Mouse (Mus musculus) heart, adult 2 months (tissue): Measurements from ENCODE around the gene Csnk1d. TPM values are rescaled to one million over a fixed set of nuclear protein-coding genes. Genes with fewer than 3 reads are reported as not detected.

ENCODE experiments used
- DNase-seq, 2 experiments: peaks; one replicate each; pipeline ENCODE4 v3.0.0; 2021
- H3K27ac ChIP-seq: fragments of 200-600 bp; 2 replicates; pipeline ENCODE4 v1.8.1; 2022
- H3K27me3 ChIP-seq: fragments of 200-500 bp; 2 replicates; pipeline ENCODE4 v1.6.1; 2012; ENCODE audit warnings: mild to moderate bottlenecking, low read length, inconsistent platforms, mixed read lengths; ENCODE audit not compliant: control insufficient read depth, insufficient read depth
- H3K36me3 ChIP-seq: fragments of 200-500 bp; 2 replicates; pipeline ENCODE4 v1.6.1; 2012; ENCODE audit warnings: low read length, inconsistent platforms; ENCODE audit not compliant: control insufficient read depth, insufficient read depth
- H3K4me1 ChIP-seq: fragments of 200-500 bp; 2 replicates; pipeline ENCODE4 v1.6.1; 2011; ENCODE audit warnings: low read length; ENCODE audit not compliant: control insufficient read depth, insufficient read depth
- H3K4me3 ChIP-seq: fragments of 200-600 bp; 2 replicates; pipeline ENCODE4 v1.8.1; 2022
- H3K79me2 ChIP-seq: fragments of 200-500 bp; replicated peaks from 2 replicates; pipeline ENCODE4 v1.6.1; 2012; ENCODE audit warnings: mild to moderate bottlenecking, inconsistent platforms, low read length, moderate library complexity, mixed read lengths; ENCODE audit not compliant: control insufficient read depth, insufficient read depth
- H3K9ac ChIP-seq: fragments of 200-500 bp; 2 replicates; pipeline ENCODE4 v1.6.1; 2012; ENCODE audit warnings: low read depth, mild to moderate bottlenecking, control low read depth, inconsistent platforms, low read length, mixed read lengths
- CTCF ChIP-seq: fragments of 200-600 bp; IDR thresholded peaks from 2 replicates; pipeline ENCODE4 v1.8.1; 2022; ENCODE audit warnings: antibody characterized with exemption, mild to moderate bottlenecking, moderate library complexity
- EP300 ChIP-seq: fragments of 200-500 bp; IDR thresholded peaks from 2 replicates; pipeline ENCODE4 v1.6.1; 2011; ENCODE audit warnings: low read depth, low read length, control low read depth; ENCODE audit not compliant: insufficient read depth
- POLR2A ChIP-seq: fragments of 200-500 bp; IDR thresholded peaks from 2 replicates; pipeline ENCODE4 v1.6.1; 2011; ENCODE audit warnings: mild to moderate bottlenecking, low read depth, low read length, control low read depth; ENCODE audit not compliant: insufficient read depth
- WGBS: fragments of 180-500 bp; shearing (Covaris S2); methylation state at CpG from one replicate; pipeline ENCODE4 v1.1.7; 2018; 5-methylcytosine and 5-hydroxymethylcytosine counted together
- intact Hi-C: fragments of 180-260 bp; cut with DNase I; formaldehyde crosslinking; loops from one replicate; pipeline ENCODE4 v1.15.1; 2025
- polyA plus RNA-seq: library from polyadenylated mRNA; depleted of rRNA; stranded (reverse); fragments of >200 nt; gene quantifications from 2 replicates; pipeline ENCODE4 v1.2.3, GENCODE M21; 2012
- total RNA-seq, 2 experiments: library from RNA; stranded (reverse); gene quantifications; 2 replicates each; pipeline ENCODE4 v1.2.3; 2021

The Csnk1d gene
- total and polyA plus RNA-seq, 3 experiments = 33.9 to 55.9 (median 48.7) TPM

DNA sequence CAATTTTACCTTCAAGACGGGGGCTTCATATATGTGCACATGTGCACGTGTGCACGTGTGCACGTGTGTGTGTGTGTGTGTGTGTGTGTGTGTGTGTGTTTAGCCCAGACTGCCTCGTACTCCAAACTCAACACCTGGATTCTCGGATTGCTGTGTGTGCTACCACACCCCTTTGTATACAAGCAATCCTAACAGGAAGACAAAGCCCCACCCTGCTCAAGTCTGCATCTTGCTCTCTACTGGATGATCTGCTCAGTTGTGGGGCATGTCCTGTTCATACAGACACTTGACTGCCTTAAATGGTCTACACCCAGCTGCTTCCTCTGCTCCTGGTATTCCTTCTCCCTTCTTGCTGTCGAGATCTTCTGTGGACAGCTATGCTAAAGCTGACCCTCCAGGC, 45.9 kb downstream of the Csnk1d start:
- Histone ChIP-seq H3K27me3 (no peaks in the 10 kb centered on the region), H3K27ac (no peak overlapping the region), H3K4me1 (peaks cover 5% of the 10 kb centered on the region), H3K36me3 (no peaks in the 10 kb centered on the region), H3K4me3 (no peak overlapping the region), H3K9ac (no peak overlapping the region), H3K79me2 (no peaks in the 10 kb centered on the region)
- intact Hi-C loops = no loop called here
- TF ChIP-seq POLR2A = no peak
- TF ChIP-seq EP300 = no peak
- no peak for TF ChIP-seq CTCF
- WGBS = 82% methylated on average over 7 of the region's 7 CpGs
- no peak for DNase-seq

DNA sequence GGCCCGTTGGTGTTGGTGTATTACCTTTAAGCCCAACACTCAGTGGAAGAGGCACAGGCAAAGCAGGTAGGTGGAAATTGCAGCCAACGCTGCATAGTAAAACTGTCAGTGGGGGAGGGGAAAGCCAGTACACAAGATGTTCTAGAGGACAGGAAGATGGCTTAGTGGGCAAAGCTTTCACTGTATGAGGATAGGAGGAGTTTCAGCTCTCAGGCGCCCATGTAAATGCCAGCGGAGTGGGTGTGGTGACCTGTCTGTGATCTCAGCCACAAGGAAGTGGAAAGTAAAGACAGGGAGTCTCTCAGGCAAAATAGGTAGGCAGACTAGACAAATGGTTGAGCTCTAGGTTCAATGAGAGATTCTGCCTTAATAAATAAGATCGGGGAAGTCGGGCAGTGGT, 50.2 kb downstream of the Csnk1d start:
- Histone ChIP-seq H3K36me3 (no peaks in the 10 kb centered on the region), H3K4me1 (no peaks in the 10 kb centered on the region), H3K27ac (no peak overlapping the region), H3K4me3 (no peak overlapping the region), H3K27me3 (no peaks in the 10 kb centered on the region), H3K79me2 (no peaks in the 10 kb centered on the region), H3K9ac (no peak overlapping the region)
- 81% methylated on average over 6 of the region's 6 CpGs for WGBS
- intact Hi-C loops = no loop called here
- no peak for TF ChIP-seq EP300
- no peak for TF ChIP-seq POLR2A
- no peak for TF ChIP-seq CTCF
- DNase-seq = no peak

DNA sequence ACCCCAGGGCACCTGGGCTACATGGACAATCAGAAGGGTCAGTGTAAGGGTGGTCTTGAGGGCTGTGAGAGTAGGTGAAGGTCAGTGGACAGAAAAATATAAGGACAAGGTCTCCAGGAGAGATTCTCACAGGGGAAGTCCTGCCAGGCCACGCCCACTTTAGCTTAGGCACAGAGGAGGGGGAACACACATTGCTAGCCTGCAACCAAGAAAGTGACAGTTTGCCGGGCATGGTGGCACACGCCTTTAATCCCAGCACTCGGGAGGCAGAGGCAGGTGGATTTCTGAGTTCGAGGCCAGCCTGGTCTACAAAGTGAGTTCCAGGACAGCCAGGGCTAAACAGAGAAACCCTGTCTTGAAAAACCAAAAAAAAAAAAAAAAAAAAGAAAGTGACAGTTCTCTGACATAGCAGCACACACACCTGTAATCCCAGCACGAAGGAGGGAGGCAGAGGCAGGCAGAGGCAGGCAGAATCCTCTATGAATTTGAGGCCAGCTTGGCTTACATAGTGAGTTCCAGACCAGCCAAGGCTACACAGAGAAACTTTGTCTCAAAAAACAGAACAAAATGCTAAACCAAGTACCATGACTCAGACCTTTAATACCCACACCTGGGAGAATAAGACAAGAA, 51.3 kb downstream of the Csnk1d start:
- Histone ChIP-seq H3K4me1 (no peaks in the 10 kb centered on the region), H3K9ac (no peak overlapping the region), H3K4me3 (no peak overlapping the region), H3K36me3 (no peaks in the 10 kb centered on the region), H3K27me3 (no peaks in the 10 kb centered on the region), H3K79me2 (no peaks in the 10 kb centered on the region), H3K27ac (no peak overlapping the region)
- no peak for DNase-seq
- 50% methylated on average over 6 of the region's 6 CpGs for WGBS
- intact Hi-C loops = no loop called here
- no peak for TF ChIP-seq CTCF
- no peak for TF ChIP-seq POLR2A
- TF ChIP-seq EP300 = no peak

DNA sequence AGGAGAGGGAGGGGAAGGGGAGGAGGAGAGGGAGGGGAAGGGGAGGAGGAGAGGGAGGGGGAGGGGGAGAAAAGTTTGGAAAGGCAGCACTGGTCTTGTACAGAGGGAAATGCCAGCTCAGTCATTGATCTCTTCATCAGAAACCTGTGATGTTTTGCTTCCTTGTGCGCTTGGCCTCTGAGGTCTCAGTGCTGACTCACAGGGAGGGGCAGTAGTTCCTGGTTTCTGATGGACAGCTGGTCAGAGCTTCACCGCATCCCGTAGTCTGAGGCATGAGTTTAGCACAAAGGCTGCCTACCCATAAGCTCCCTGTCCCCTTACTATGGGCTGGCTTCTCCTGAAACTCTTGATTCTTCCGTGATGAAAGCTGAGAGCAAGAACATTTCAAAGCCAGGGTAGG, 52.3 kb downstream of the Csnk1d start:
- intact Hi-C loops = no loop called here
- TF ChIP-seq POLR2A (no peak), CTCF (no peak), EP300 (no peak)
- H3K9ac ChIP-seq = no peak overlapping the region
- no peaks in the 10 kb centered on the region for H3K4me1 ChIP-seq
- no peak for DNase-seq
- no peaks in the 10 kb centered on the region for H3K79me2 ChIP-seq
- H3K27me3 ChIP-seq = no peaks in the 10 kb centered on the region
- H3K36me3 ChIP-seq = no peaks in the 10 kb centered on the region
- 27% methylated on average over 4 of the region's 4 CpGs for WGBS
- H3K4me3 ChIP-seq = no peak overlapping the region
- no peak overlapping the region for H3K27ac ChIP-seq

DNA sequence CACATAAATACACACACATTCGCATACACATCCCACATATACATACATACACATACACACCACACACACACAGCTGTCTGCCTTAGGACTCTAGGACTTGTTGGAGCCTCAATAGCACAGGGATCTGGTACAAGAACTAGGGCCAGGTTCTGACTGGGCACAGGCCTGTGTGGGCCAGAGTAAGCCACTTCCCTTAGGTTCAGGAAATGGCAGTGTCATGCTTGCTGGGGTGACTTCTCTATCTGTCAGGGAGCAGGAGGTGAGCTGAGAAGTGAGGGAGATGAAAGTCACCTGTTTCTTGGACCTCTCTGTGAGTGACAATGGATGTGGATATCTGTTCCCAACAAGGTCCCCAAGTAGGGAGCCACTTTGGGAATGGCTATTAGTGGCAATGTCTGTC, 53.2 kb downstream of the Csnk1d start:
- intact Hi-C loops = no loop called here
- no peak for DNase-seq
- 97% methylated on average over 1 of the region's 1 CpGs for WGBS

DNA sequence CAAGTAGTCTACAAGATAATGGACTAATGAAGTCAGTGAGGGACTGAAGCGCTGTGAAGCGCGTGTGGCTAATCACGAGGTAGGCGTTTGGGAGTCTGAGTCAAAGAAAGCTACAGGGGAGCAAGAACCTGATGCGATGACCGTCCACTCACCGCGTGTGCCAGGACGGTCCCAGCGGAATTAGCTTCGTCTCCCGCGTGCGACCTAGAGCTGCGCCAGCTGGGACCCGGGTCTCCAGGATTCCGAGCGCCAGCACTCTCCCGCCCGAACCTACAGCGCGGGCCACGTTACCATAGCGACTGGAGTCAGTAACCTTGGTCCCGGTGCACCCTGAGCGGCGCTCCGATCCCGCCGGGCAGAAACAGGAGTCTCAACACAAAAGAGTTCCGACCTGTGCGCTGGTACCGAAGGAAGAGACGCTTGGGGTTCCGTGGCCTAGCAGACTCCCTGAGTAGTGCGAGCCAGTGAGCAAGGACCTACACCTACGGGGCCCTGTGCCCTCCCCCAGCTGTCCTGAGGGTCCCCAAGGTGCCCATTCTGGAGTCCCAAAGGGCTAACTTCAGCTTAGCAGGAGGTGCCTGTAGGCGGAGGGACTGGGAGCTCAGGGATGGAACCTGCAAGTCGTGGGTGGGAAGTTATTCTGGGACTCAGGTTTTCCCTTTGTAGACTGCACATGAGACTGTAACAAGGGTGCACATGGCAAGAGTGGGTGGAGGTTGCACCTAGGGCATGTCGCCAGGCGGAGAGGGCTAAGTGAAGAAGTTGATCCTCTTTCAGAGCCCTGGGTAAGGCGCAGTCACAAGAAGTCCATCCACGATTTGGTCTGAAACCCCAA, 58.3 kb downstream of the Csnk1d start, which contains the start of gene Ccdc57:
Gene Ccdc57 (minus strand): TSS at position 309 of the 835 bp plus-strand sequence.
- Histone ChIP-seq H3K27ac (peak within 1 kb of the TSS; percentile 61), H3K4me3 (peak within 1 kb of the TSS; percentile 71), H3K79me2 (no peaks in the 10 kb centered on the region), H3K27me3 (no peaks in the 10 kb centered on the region), H3K9ac (peak within 1 kb of the TSS; percentile 81), H3K4me1 (peaks cover 4% of the 10 kb centered on the region; the same call in 1 of the 2 replicates), H3K36me3 (no peaks in the 10 kb centered on the region)
- peak; percentile 88 to 92 for DNase-seq
- 10% methylated on average over 44 of the region's 44 CpGs for WGBS
- intact Hi-C loops = loop anchor here (2.0 kb wide), 1 partner anchor 18 kb away; no protein-coding TSS in a partner anchor
- TF ChIP-seq EP300 (peak; percentile 39; the same call in 1 of the 2 replicates), CTCF (no peak), POLR2A (peak; percentile 38; the same call in 1 of the 2 replicates)

More for the DNA sequence above, 53.2 kb downstream of the Csnk1d start:
- no peaks in the 10 kb centered on the region for H3K79me2 ChIP-seq
- TF ChIP-seq EP300 (no peak), POLR2A (no peak), CTCF (no peak)
- no peaks in the 10 kb centered on the region for H3K27me3 ChIP-seq
- H3K9ac ChIP-seq = no peak overlapping the region
- no peak overlapping the region for H3K27ac ChIP-seq
- no peak overlapping the region for H3K4me3 ChIP-seq
- H3K36me3 ChIP-seq = no peaks in the 10 kb centered on the region
- peaks cover 3% of the 10 kb centered on the region; the same call in 1 of the 2 replicates for H3K4me1 ChIP-seq
